13 mouse cellular contexts compared by ENCODE assay signal in genomic region chr11:109270366-109270765, GRCm38 (mm10). TPM values are rescaled to one million over a fixed set of nuclear protein-coding genes. Genes with fewer than 3 reads are reported as not detected.
A peak's percentile ranks its signal among the peaks of the same experiment; 100 is the strongest.
DNase-seq lines count a peak whose midpoint lies in the region; ATAC-seq lines count a peak whose summit lies in the region.
"Had no signal": no experiment of that assay in that cellular context is flagged by ENCODE, and none has a peak within 500 bp of the region (broad histone marks: within the 10 kb centered on the region; RNA-seq: fewer than 3 reads in every experiment).

No protein-coding gene starts in this region.

- H3K4me3 ChIP-seq in forebrain, embryonic 12.5 days (replicated peaks): no peak overlapping the region
- H3K4me3 ChIP-seq in forebrain, embryonic 16.5 days (replicated peaks; ENCODE audit: low read length): no peak overlapping the region
- no peak overlapping the region for H3K4me3 ChIP-seq in neural tube, embryonic 13.5 days
- no peak overlapping the region for H3K4me3 ChIP-seq in limb, embryonic 12.5 days (replicated peaks)
- no peak overlapping the region for H3K4me3 ChIP-seq in neural tube, embryonic 15.5 days (replicated peaks)
- H3K4me3 ChIP-seq: liver, embryonic 12.5 days had no signal

- ATAC-seq in forebrain, embryonic 12.5 days (ENCODE audit: low FRiP score): no peak
- no peak for ATAC-seq in forebrain, embryonic 16.5 days
- ATAC-seq in neural tube, embryonic 13.5 days (ENCODE audit: low read depth): no peak
- ATAC-seq in limb, embryonic 12.5 days (ENCODE audit: insufficient number of reproducible peaks, insufficient read depth, low FRiP score, low TSS enrichment, low read depth): peak; percentile 45; the same call in 1 of the 2 replicates
- ATAC-seq in neural tube, embryonic 15.5 days (ENCODE audit: low FRiP score): no peak
- ATAC-seq: intestine, embryonic 16.5 days had no signal

- no peaks in the 10 kb centered on the region for H3K27me3 ChIP-seq in forebrain, embryonic 12.5 days
- no peaks in the 10 kb centered on the region for H3K27me3 ChIP-seq in forebrain, embryonic 16.5 days (replicated peaks; ENCODE audit: control insufficient read depth, insufficient read depth, low read length)
- H3K27me3 ChIP-seq in neural tube, embryonic 13.5 days: no peaks in the 10 kb centered on the region
- no peaks in the 10 kb centered on the region for H3K27me3 ChIP-seq in limb, embryonic 12.5 days
- H3K27me3 ChIP-seq in neural tube, embryonic 15.5 days (replicated peaks): no peaks in the 10 kb centered on the region
- H3K27me3 ChIP-seq: liver, embryonic 12.5 days had no signal

- no peak overlapping the region for H3K9ac ChIP-seq in forebrain, embryonic 12.5 days
- no peak overlapping the region for H3K9ac ChIP-seq in forebrain, embryonic 16.5 days (replicated peaks; ENCODE audit: low read depth, low read length)
- no peak overlapping the region for H3K9ac ChIP-seq in neural tube, embryonic 13.5 days
- no peak overlapping the region for H3K9ac ChIP-seq in limb, embryonic 12.5 days (replicated peaks)
- no peak overlapping the region for H3K9ac ChIP-seq in neural tube, embryonic 15.5 days (replicated peaks)
- H3K9ac ChIP-seq: liver, embryonic 12.5 days had no signal

- no peak for DNase-seq in neural tube, embryonic 10.5 days (ENCODE audit: extremely low spot score, low spot score)
- no peak for DNase-seq in adrenal gland, postnatal 36 days
- no peak for DNase-seq in Muller cell, postnatal 12 days (ENCODE audit: inconsistent ontology term)
- DNase-seq: cerebellum, adult 11-12 months; heart, adult 18-20 months had no signal

- no peaks in the 10 kb centered on the region for H3K9me3 ChIP-seq in forebrain, embryonic 12.5 days
- H3K9me3 ChIP-seq in forebrain, embryonic 16.5 days (ENCODE audit: control insufficient read depth, low read length): no peaks in the 10 kb centered on the region
- H3K9me3 ChIP-seq in neural tube, embryonic 13.5 days: no peaks in the 10 kb centered on the region
- H3K9me3 ChIP-seq in limb, embryonic 12.5 days: no peaks in the 10 kb centered on the region
- no peaks in the 10 kb centered on the region for H3K9me3 ChIP-seq in neural tube, embryonic 15.5 days (replicated peaks)
- H3K9me3 ChIP-seq: liver, embryonic 12.5 days had no signal

- WGBS in forebrain, embryonic 12.5 days: 79% methylated on average over 8 of the region's 8 CpGs
- WGBS in forebrain, embryonic 16.5 days: 76% methylated on average over 8 of the region's 8 CpGs
- 45% methylated on average over 8 of the region's 8 CpGs for WGBS in neural tube, embryonic 13.5 days
- 13% methylated on average over 8 of the region's 8 CpGs for whole genome bisulfite sequencing in limb, embryonic 12.5 days
- WGBS in neural tube, embryonic 15.5 days: 41% methylated on average over 8 of the region's 8 CpGs

- no peak overlapping the region for H3K4me2 ChIP-seq in forebrain, embryonic 12.5 days
- H3K4me2 ChIP-seq in forebrain, embryonic 16.5 days (ENCODE audit: low read length): no peak overlapping the region
- no peak overlapping the region for H3K4me2 ChIP-seq in neural tube, embryonic 13.5 days
- peak overlapping the region; percentile 41 for H3K4me2 ChIP-seq in limb, embryonic 12.5 days
- no peak overlapping the region for H3K4me2 ChIP-seq in neural tube, embryonic 15.5 days

- 0 out of 2 replicates have a peak overlapping the region, but pooled peaks have one; percentile 31 for H3K27ac ChIP-seq in forebrain, embryonic 12.5 days
- no peak overlapping the region for H3K27ac ChIP-seq in forebrain, embryonic 16.5 days (ENCODE audit: low read length)
- H3K27ac ChIP-seq in neural tube, embryonic 13.5 days (replicated peaks): peak overlapping the region; percentile 79
- peak overlapping the region; percentile 89 for H3K27ac ChIP-seq in limb, embryonic 12.5 days
- H3K27ac ChIP-seq in neural tube, embryonic 15.5 days (replicated peaks): 0 out of 2 replicates have a peak overlapping the region, but pooled peaks have one; percentile 67
- H3K27ac ChIP-seq: liver, embryonic 12.5 days had no signal

- H3K4me1 ChIP-seq in forebrain, embryonic 12.5 days: peaks cover 12% of the 10 kb centered on the region
- no peaks in the 10 kb centered on the region for H3K4me1 ChIP-seq in forebrain, embryonic 16.5 days (replicated peaks; ENCODE audit: control insufficient read depth, insufficient read depth, low read length)
- H3K4me1 ChIP-seq in neural tube, embryonic 13.5 days (replicated peaks): peaks cover 23% of the 10 kb centered on the region
- peaks cover 33% of the 10 kb centered on the region for H3K4me1 ChIP-seq in limb, embryonic 12.5 days (replicated peaks)
- H3K4me1 ChIP-seq in neural tube, embryonic 15.5 days: peaks cover 21% of the 10 kb centered on the region

- no peaks in the 10 kb centered on the region for H3K36me3 ChIP-seq in forebrain, embryonic 12.5 days (replicated peaks)
- H3K36me3 ChIP-seq in forebrain, embryonic 16.5 days (ENCODE audit: control insufficient read depth, insufficient read depth): no peaks in the 10 kb centered on the region
- H3K36me3 ChIP-seq in neural tube, embryonic 13.5 days: no peaks in the 10 kb centered on the region
- H3K36me3 ChIP-seq in limb, embryonic 12.5 days: peaks cover 4% of the 10 kb centered on the region; the same call in 1 of the 2 replicates
- H3K36me3 ChIP-seq in neural tube, embryonic 15.5 days: peaks cover 6% of the 10 kb centered on the region; the same call in 1 of the 2 replicates
- H3K36me3 ChIP-seq: liver, embryonic 12.5 days had no signal

RNA-seq across cellular contexts. Expression of gene Rgs9, which starts 27.6 kb away (rescaled TPM):
- 2.1 and 3.0 TPM in 2 replicates for polyA plus RNA-seq in forebrain, embryonic 12.5 days (2016; fragmentation: Nextera tagmentation; extraction: Ambion mirVana)
- polyA plus RNA-seq in forebrain, embryonic 16.5 days (2015; fragmentation: Nextera tagmentation; extraction: Ambion mirVana): 8.0 and 9.7 TPM in 2 replicates
- polyA plus RNA-seq in neural tube, embryonic 13.5 days (2015; fragmentation: Nextera tagmentation; extraction: Ambion mirVana): 4.4 and 4.7 TPM in 2 replicates
- 4.1 and 5.7 TPM in 2 replicates for polyA plus RNA-seq in limb, embryonic 12.5 days (2016; fragmentation: Nextera tagmentation; extraction: Ambion mirVana)
- polyA plus RNA-seq in neural tube, embryonic 15.5 days (2015; fragmentation: Nextera tagmentation; extraction: Ambion mirVana): 12.3 and 12.6 TPM in 2 replicates
- total RNA-seq in adrenal gland, postnatal 36 days (2021): 1 to 10 TPM; 3.1 to 5.1 TPM
- total RNA-seq: MEL had no signal
